Mouse (Mus musculus) gastrocnemius, postnatal 10 days (tissue): ENCODE data around the gene Otos. TPM values are rescaled to one million over a fixed set of nuclear protein-coding genes. Genes with fewer than 3 reads are reported as not detected.

ENCODE experiments used
- DNase-seq: peaks from one replicate; pipeline ENCODE4 v3.0.0; 2021; ENCODE audit warnings: mixed read lengths
- total RNA-seq, 2 experiments: library from RNA; stranded (reverse); gene quantifications; 2 replicates each; pipeline ENCODE4 v1.2.3; 2021

The Otos gene
- total RNA-seq, 2 experiments from 2014 or later = 0.41 to 0.49 TPM

DNA sequence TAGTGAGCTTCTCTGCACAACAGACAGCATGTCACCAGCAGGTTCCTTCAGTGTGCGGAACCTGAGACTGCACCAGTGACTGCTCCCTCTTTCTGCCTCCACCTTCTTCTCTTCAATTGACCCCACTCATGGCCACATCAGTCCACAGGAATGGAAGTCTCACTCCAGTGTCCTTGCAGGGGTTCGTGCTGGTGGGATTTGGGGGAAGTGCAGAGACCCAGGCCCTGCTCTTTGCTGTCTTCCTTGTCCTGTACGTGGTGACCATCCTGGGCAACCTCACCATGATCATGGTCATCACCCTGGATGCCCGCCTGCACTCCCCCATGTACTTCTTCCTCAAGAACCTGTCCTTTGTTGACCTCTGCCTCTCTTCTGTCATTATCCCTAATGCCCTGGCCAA lies 40.9 kb downstream of the Otos start:
- DNase-seq = no peak

DNA sequence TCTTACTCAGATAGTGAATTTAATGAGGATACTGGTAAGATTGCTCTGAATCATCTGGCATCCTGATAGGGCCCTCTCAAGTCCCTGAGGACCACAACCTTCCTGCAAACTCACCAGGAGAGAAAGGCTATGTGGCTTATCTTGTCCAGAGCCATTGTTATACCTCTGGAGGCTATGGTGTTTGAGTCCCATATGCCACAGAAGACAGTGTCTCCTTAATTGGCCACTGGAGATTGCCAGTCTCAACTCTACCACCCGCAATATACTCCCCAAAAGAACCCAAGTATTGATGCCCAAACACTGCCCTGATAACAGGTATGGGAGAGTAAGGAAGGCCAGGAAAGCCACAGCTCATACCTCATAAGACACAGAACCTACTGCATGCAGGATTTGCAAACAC lies 43.2 kb downstream of the Otos start, which contains the start of gene Olfr1410:
Gene Olfr1410, plus strand, starts transcription at position 301 of the 400 bp plus-strand sequence.
- DNase-seq = no peak

- DNase-seq = no peak
These were observed 52.6 kb downstream of the Otos start for GRCm38 (mm10) chr1:92596019-92596418.

Other genes starting within 250 kb of the Otos start
- 100 to 1,000 TPM; 379 to 385 TPM for gene Ndufa10, start 175.0 kb downstream of the Otos start, total RNA-seq
- not detected for gene Olfr1416, start 163.7 kb downstream of the Otos start, total RNA-seq
- gene Olfr1415, start 152.7 kb downstream of the Otos start, total RNA-seq = not detected
- gene Olfr1414, start 130.2 kb downstream of the Otos start, total RNA-seq = not detected
- not detected for gene Olfr1413, start 77.5 kb downstream of the Otos start, total RNA-seq
- gene Olfr1412, start 63.1 kb downstream of the Otos start, total RNA-seq = not detected
- gene Olfr1411, start 54.4 kb downstream of the Otos start, total RNA-seq = not detected
- gene Olfr1410, start 43.1 kb downstream of the Otos start, total RNA-seq = not detected
- not detected for gene Olfr12, start 31.1 kb downstream of the Otos start, total RNA-seq
- 100 to 1,000 TPM; 257 to 268 TPM for gene Cops9, start 6.9 kb downstream of the Otos start, total RNA-seq
- gene Gpc1, start 182.8 kb upstream of the Otos start, total RNA-seq = 100 to 1,000 TPM; 276 to 282 TPM